ENCODE assay signal across 8 mouse cellular contexts in the genomic region with DNA sequence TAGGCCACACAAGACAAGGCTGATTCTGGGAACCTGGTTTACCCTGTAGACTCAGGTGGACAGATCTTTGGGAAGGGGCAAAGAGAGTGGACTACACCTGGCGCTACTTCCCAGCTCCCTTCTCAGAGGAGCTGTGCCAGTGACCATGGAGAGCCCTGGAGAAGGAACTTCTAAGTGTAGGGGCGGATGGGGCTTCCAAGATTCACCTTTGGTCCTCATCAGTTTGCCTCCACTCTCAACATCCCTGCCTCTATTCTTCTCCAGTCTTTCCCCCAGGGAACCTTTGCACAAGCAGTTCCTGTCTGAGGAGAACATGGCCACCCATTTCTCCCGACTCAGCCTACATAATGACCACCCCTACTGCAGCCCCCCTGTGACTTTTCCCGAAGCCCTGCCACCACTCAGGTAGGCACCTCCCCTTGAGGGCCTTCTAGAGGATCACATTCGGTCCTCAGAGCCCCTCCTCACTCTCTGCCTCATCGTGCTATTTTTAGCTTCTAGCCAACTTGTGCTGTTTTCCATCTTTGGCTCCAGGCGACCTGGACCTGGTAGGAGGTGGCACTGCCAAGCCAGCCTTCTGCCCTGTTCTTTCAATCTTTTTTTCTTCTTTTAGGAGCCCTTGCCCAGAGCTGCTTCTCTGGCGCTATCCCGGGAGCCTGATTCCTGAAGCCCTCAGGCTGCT. TPM values are rescaled to one million over a fixed set of nuclear protein-coding genes. Genes with fewer than 3 reads are reported as not detected.
DNase-seq lines count a peak whose midpoint lies in the region; ATAC-seq and TF ChIP-seq lines count a peak whose summit lies in the region.

No protein-coding gene starts in this region.

- H3K4me1 ChIP-seq in lung, adult 2 months (ENCODE audit: control insufficient read depth, insufficient read depth, low read length), result peaks cover 3% of the 10 kb centered on the region
- H3K4me1 ChIP-seq in heart, embryonic 13.5 days, result peaks cover 44% of the 10 kb centered on the region
- peaks cover 50% of the 10 kb centered on the region for H3K4me1 ChIP-seq in limb, embryonic 15.5 days
- H3K4me1 ChIP-seq in stomach, embryonic 14.5 days (ENCODE audit: control insufficient read depth, insufficient read depth, low read length), result peaks cover 29% of the 10 kb centered on the region; the same call in 1 of the 2 replicates

- 33% methylated on average over 9 of the region's 9 CpGs for WGBS in lung, adult 2 months
- 16% methylated on average over 9 of the region's 9 CpGs for whole genome bisulfite sequencing in heart, embryonic 13.5 days
- 26% methylated on average over 9 of the region's 9 CpGs for WGBS in limb, embryonic 15.5 days
- 28% methylated on average over 9 of the region's 9 CpGs for WGBS in stomach, embryonic 14.5 days

- H3K9me3 ChIP-seq in heart, embryonic 13.5 days, result no peaks in the 10 kb centered on the region
- H3K9me3 ChIP-seq in limb, embryonic 15.5 days, result no peaks in the 10 kb centered on the region
- no peaks in the 10 kb centered on the region for H3K9me3 ChIP-seq in stomach, embryonic 14.5 days (ENCODE audit: control insufficient read depth, low read depth, low read length)

- no peak for TF ChIP-seq POLR2A in lung, adult 2 months (IDR thresholded peaks at IDR 0.05; ENCODE audit: borderline replicate concordance, extremely low read depth, low read depth, low read length)

- peak overlapping the region; percentile 99 for H3K4me3 ChIP-seq in lung, adult 2 months (replicated peaks; ENCODE audit: extremely low read depth, low read depth, low read length)
- peak overlapping the region; percentile 79 for H3K4me3 ChIP-seq in heart, embryonic 13.5 days
- peak overlapping the region; percentile 64 for H3K4me3 ChIP-seq in limb, embryonic 15.5 days
- peak overlapping the region; percentile 54 for H3K4me3 ChIP-seq in stomach, embryonic 14.5 days (ENCODE audit: low read depth, low read length)

- peak overlapping the region; percentile 98 for H3K27ac ChIP-seq in heart, embryonic 13.5 days (replicated peaks)
- peak overlapping the region; percentile 86 for H3K27ac ChIP-seq in limb, embryonic 15.5 days
- H3K27ac ChIP-seq in stomach, embryonic 14.5 days (ENCODE audit: low read length), result peak overlapping the region; percentile 35; the same call in 1 of the 2 replicates

- DNase-seq in lung, adult 2 months, result peak; percentile 28
- no peak for DNase-seq in lung, postnatal 4 days
- peak; percentile 77 for DNase-seq in cerebellum, adult 9-10 months
- DNase-seq in left cerebral cortex, postnatal 14 days (ENCODE audit: low spot score in 2 of 2), result no peak
- no peak for DNase-seq in urinary bladder, adult 2 months (ENCODE audit: low spot score)

- no peak for ATAC-seq in heart, embryonic 13.5 days (ENCODE audit: extremely low read depth, insufficient number of reproducible peaks, low FRiP score, low TSS enrichment)
- no peak for ATAC-seq in limb, embryonic 15.5 days (ENCODE audit: insufficient number of reproducible peaks, low FRiP score, low TSS enrichment, low read depth)
- ATAC-seq in stomach, embryonic 14.5 days (ENCODE audit: insufficient number of reproducible peaks, insufficient read depth, low FRiP score, low read depth), result no peak

- H3K9ac ChIP-seq in heart, embryonic 13.5 days, result peak overlapping the region; percentile 86
- peak overlapping the region; percentile 55; the same call in 1 of the 2 replicates for H3K9ac ChIP-seq in limb, embryonic 15.5 days
- no peak overlapping the region; the same call in 1 of the 2 replicates for H3K9ac ChIP-seq in stomach, embryonic 14.5 days (replicated peaks; ENCODE audit: low read depth, low read length)

- peaks cover 20% of the 10 kb centered on the region for H3K27me3 ChIP-seq in heart, embryonic 13.5 days (replicated peaks)
- peaks cover 11% of the 10 kb centered on the region for H3K27me3 ChIP-seq in limb, embryonic 15.5 days
- peaks cover 8% of the 10 kb centered on the region; the same call in 1 of the 2 replicates for H3K27me3 ChIP-seq in stomach, embryonic 14.5 days (ENCODE audit: control insufficient read depth, insufficient read depth, low read length)

- H3K4me2 ChIP-seq in heart, embryonic 13.5 days, result peak overlapping the region; percentile 88
- H3K4me2 ChIP-seq in limb, embryonic 15.5 days, result peak overlapping the region; percentile 95
- peak overlapping the region; percentile 72 for H3K4me2 ChIP-seq in stomach, embryonic 14.5 days (replicated peaks; ENCODE audit: low read depth, low read length)

- peaks cover 25% of the 10 kb centered on the region for H3K36me3 ChIP-seq in heart, embryonic 13.5 days
- H3K36me3 ChIP-seq in limb, embryonic 15.5 days, result peaks cover 12% of the 10 kb centered on the region
- peaks cover 9% of the 10 kb centered on the region; the same call in 1 of the 2 replicates for H3K36me3 ChIP-seq in stomach, embryonic 14.5 days (ENCODE audit: control insufficient read depth, insufficient read depth, low read length)

- no peak for TF ChIP-seq CTCF in lung, adult 2 months (IDR thresholded peaks at IDR 0.05; ENCODE audit: insufficient read depth, low read length)

- intact Hi-C loops in left cerebral cortex, postnatal 14 days (cut with DNase I), result no loop called here

RNA-seq across cellular contexts. Expression of a gene that starts 0.7 kb away (rescaled TPM):
- 18.1 and 20.6 TPM in 2 replicates for polyA plus RNA-seq in lung, adult 2 months (2012; rRNA removed)
- 32.4 and 37.3 TPM in 2 replicates for polyA plus RNA-seq in heart, embryonic 13.5 days (2015; fragmentation: Nextera tagmentation; extraction: Ambion mirVana)
- polyA plus RNA-seq in limb, embryonic 15.5 days (2015; fragmentation: Nextera tagmentation; extraction: Ambion mirVana), result 38.8 and 43.2 TPM in 2 replicates
- 36.5 and 40.0 TPM in 2 replicates for polyA plus RNA-seq in stomach, embryonic 14.5 days (2014; fragmentation: Nextera tagmentation; extraction: Ambion mirVana)
- 1 to 10 TPM; 8.2 to 8.9 TPM for total RNA-seq in left cerebral cortex, postnatal 14 days (2021)
- 13.2 and 16.9 TPM in 2 replicates for polyA plus RNA-seq in urinary bladder, adult 2 months (2012; rRNA removed)

RNA-seq across cellular contexts. Expression of a gene that starts 1.0 kb away (rescaled TPM):
- polyA plus RNA-seq in lung, adult 2 months (2012; rRNA removed), result 284 and 321 TPM in 2 replicates
- polyA plus RNA-seq in heart, embryonic 13.5 days (2015; fragmentation: Nextera tagmentation; extraction: Ambion mirVana), result 297 and 312 TPM in 2 replicates
- polyA plus RNA-seq in limb, embryonic 15.5 days (2015; fragmentation: Nextera tagmentation; extraction: Ambion mirVana), result 84.2 and 99.2 TPM in 2 replicates
- polyA plus RNA-seq in stomach, embryonic 14.5 days (2014; fragmentation: Nextera tagmentation; extraction: Ambion mirVana), result 110 TPM in 2 replicates
- 100 to 1,000 TPM; 137 to 143 TPM for total RNA-seq in left cerebral cortex, postnatal 14 days (2021)
- polyA plus RNA-seq in urinary bladder, adult 2 months (2012; rRNA removed), result 136 and 183 TPM in 2 replicates

RNA-seq across cellular contexts. Expression of a gene that starts 2.9 kb away (rescaled TPM):
- 32.4 and 39.7 TPM in 2 replicates for polyA plus RNA-seq in lung, adult 2 months (2012; rRNA removed)
- polyA plus RNA-seq in heart, embryonic 13.5 days (2015; fragmentation: Nextera tagmentation; extraction: Ambion mirVana), result 118 and 140 TPM in 2 replicates
- polyA plus RNA-seq in limb, embryonic 15.5 days (2015; fragmentation: Nextera tagmentation; extraction: Ambion mirVana), result 28.0 and 43.9 TPM in 2 replicates
- 18.0 and 20.7 TPM in 2 replicates for polyA plus RNA-seq in stomach, embryonic 14.5 days (2014; fragmentation: Nextera tagmentation; extraction: Ambion mirVana)
- 1 to 10 TPM; 6.3 to 9.6 TPM for total RNA-seq in left cerebral cortex, postnatal 14 days (2021)
- 17.4 and 26.7 TPM in 2 replicates for polyA plus RNA-seq in urinary bladder, adult 2 months (2012; rRNA removed)

RNA-seq across cellular contexts. Expression of a gene that starts 4.6 kb away (rescaled TPM):
- polyA plus RNA-seq in lung, adult 2 months (2012; rRNA removed), result 0.57 and 0.86 TPM in 2 replicates
- polyA plus RNA-seq in heart, embryonic 13.5 days (2015; fragmentation: Nextera tagmentation; extraction: Ambion mirVana), result 9.4 and 10.7 TPM in 2 replicates
- 7.0 and 10.1 TPM in 2 replicates for polyA plus RNA-seq in limb, embryonic 15.5 days (2015; fragmentation: Nextera tagmentation; extraction: Ambion mirVana)
- 149 and 158 TPM in 2 replicates for polyA plus RNA-seq in stomach, embryonic 14.5 days (2014; fragmentation: Nextera tagmentation; extraction: Ambion mirVana)
- not detected for total RNA-seq in left cerebral cortex, postnatal 14 days (2021)
- polyA plus RNA-seq in urinary bladder, adult 2 months (2012; rRNA removed), result 0.04 TPM in 1 of 2 replicates, not detected in the other

RNA-seq across cellular contexts. Expression of a gene that starts 9.4 kb away (rescaled TPM):
- 0.07 and 0.08 TPM in 2 replicates for polyA plus RNA-seq in lung, adult 2 months (2012; rRNA removed)
- polyA plus RNA-seq in heart, embryonic 13.5 days (2015; fragmentation: Nextera tagmentation; extraction: Ambion mirVana), result 0.29 and 0.32 TPM in 2 replicates
- 5.1 and 5.8 TPM in 2 replicates for polyA plus RNA-seq in limb, embryonic 15.5 days (2015; fragmentation: Nextera tagmentation; extraction: Ambion mirVana)
- 2.9 and 3.0 TPM in 2 replicates for polyA plus RNA-seq in stomach, embryonic 14.5 days (2014; fragmentation: Nextera tagmentation; extraction: Ambion mirVana)
- total RNA-seq in left cerebral cortex, postnatal 14 days (2021), result under 1 TPM in 1 of 2 experiments, not detected in 1; 0.23 TPM
- not detected in 2 replicates for polyA plus RNA-seq in urinary bladder, adult 2 months (2012; rRNA removed)

Comparison
In these comparisons a context has a peak if more than half of its experiments do, and no peak if none do; other contexts are left out.
1. DNase-seq: peak in lung, adult 2 months (single experiment) and cerebellum, adult 9-10 months (single experiment); none in lung, postnatal 4 days (0 of 2), left cerebral cortex, postnatal 14 days (0 of 2) and urinary bladder, adult 2 months (single experiment).
2. H3K27ac ChIP-seq: peak in every context shown above with its lines; median percentile 98 in heart, embryonic 13.5 days; 86 in limb, embryonic 15.5 days; 35 in stomach, embryonic 14.5 days.
3. Peak in every context shown above with its lines, with median percentiles within 50 percentile points of each other: H3K4me3 ChIP-seq and H3K4me2 ChIP-seq.